Mouse (Mus musculus) ES-Bruce4 (cell line): ENCODE measurements around the gene Cct7.

ENCODE experiments used
- CTCF ChIP-seq: IDR thresholded peaks from one replicate; pipeline ENCODE4 v1.8.1; 2011; ENCODE audit warnings: low read depth, low read length
- EP300 ChIP-seq: IDR thresholded peaks from 2 replicates; pipeline ENCODE4 v1.6.1; 2011; ENCODE audit warnings: low read depth, low read length; ENCODE audit not compliant: insufficient read depth
- POLR2A ChIP-seq: IDR thresholded peaks from one replicate; pipeline ENCODE4 v1.8.1; 2011; ENCODE audit warnings: low read length; ENCODE audit not compliant: insufficient read depth

DNA sequence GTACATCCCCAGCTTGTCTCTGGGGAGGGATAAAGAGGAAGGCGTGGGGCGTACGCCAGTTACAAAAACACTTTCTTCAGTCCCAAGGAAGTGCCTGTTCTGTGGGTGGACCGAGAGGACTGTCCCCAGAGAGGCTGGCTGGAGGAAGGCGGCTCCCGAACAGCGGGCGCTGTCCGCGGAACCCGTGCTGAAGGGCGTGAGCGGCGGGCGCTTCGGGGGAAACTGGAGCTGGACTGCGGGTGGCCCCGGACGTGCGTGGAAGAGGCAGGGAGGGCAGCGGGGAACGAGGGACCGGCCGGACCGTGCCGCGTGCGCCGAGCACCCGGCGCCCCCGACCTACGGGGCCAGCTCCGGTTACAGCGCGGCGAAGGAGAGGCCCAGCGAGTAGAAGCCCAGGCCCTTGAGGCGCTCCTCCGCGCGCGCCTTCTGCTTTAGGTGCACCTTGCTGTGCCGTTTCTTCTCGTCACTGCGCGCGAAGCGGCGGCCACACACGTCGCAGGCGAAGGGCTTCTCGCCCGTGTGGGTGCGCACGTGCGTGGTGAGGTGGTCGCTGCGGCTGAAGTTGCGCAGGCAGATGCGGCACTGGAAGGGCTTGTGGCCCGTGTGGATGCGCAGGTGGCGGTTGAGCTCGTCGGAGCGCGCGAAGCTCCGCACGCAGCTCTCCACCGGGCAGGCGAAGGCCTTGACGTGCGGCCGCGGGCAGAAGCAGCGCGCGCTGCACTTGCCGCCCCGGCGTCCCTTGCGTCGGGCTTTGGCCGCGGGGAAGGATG, 60.2 kb downstream of the Cct7 start:
- TF ChIP-seq POLR2A: no peak
- no peak for TF ChIP-seq CTCF
- TF ChIP-seq EP300: 0 out of 2 replicates have a peak, but pooled peaks have one; percentile 3
